In the genomic region with DNA sequence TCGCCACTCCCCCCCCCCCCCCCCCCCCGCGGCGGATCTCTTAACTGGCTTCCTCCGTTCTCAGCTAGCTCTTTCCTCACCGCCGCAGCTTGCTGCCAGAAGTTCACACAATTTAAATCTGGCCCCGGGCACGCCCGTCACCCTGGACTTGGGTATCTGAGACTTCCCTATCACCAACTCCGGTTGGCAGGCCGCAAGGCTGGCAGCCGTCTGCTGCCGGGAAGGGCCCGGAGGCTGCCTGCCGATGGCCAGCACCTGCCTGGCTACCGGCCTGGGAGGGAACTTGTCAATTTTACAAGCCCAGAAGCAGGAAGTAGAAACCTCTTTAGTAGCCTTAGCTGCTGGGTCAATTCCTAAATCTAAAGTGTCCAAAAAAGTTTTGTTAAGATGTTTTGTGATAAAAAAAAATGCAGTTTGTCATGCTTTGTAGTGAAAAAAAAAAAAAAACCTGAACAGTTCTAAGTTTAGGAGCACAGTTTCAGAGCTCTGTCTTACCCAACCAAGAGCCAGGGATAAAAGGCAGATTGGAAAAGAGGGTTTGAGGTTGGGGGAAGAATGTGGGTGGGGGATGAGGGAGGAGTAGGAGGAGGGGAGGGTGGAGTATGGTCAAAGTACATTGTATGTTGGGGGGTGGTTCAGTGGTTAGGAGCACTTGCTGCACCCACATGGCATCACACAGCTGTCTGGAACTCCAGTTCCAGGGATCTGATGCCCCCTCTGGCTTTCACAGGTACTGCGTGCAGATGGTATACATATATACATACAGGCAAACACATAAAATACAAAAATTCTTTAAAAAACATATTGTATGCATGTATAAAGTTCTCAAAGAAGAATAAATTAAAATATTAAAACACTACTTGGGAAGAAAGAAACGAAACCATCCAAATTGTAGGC, we compare ENCODE assay signal across 8 mouse cellular contexts.
DNase-seq lines count a peak whose midpoint lies in the region; ATAC-seq lines count a peak whose summit lies in the region.

No protein-coding gene starts in this region.

- ATAC-seq in hindbrain, embryonic 15.5 days (ENCODE audit: low FRiP score, low read depth), result no peak
- ATAC-seq in liver, embryonic 15.5 days (ENCODE audit: insufficient read depth), result no peak

- H3K27ac ChIP-seq in forebrain, embryonic 10.5 days, result peak overlapping the region; percentile 98
- H3K27ac ChIP-seq in hindbrain, embryonic 15.5 days (replicated peaks), result peak overlapping the region; percentile 95
- H3K27ac ChIP-seq in liver, embryonic 15.5 days (replicated peaks), result peak overlapping the region; percentile 78

- peaks cover 12% of the 10 kb centered on the region for H3K36me3 ChIP-seq in forebrain, embryonic 10.5 days (replicated peaks)
- no peaks in the 10 kb centered on the region for H3K36me3 ChIP-seq in hindbrain, embryonic 15.5 days
- no peaks in the 10 kb centered on the region for H3K36me3 ChIP-seq in liver, embryonic 15.5 days (replicated peaks)

- H3K9ac ChIP-seq in hindbrain, embryonic 15.5 days, result peak overlapping the region; percentile 86
- H3K9ac ChIP-seq in liver, embryonic 15.5 days, result peak overlapping the region; percentile 62; the same call in 1 of the 2 replicates

- peak overlapping the region; percentile 96 for H3K4me3 ChIP-seq in forebrain, embryonic 10.5 days
- H3K4me3 ChIP-seq in hindbrain, embryonic 15.5 days, result peak overlapping the region; percentile 61
- peak overlapping the region; percentile 70 for H3K4me3 ChIP-seq in liver, embryonic 15.5 days (replicated peaks)

- no peaks in the 10 kb centered on the region for H3K27me3 ChIP-seq in forebrain, embryonic 10.5 days (ENCODE audit: poor library complexity, severe bottlenecking)
- no peaks in the 10 kb centered on the region for H3K27me3 ChIP-seq in hindbrain, embryonic 15.5 days
- peaks cover 27% of the 10 kb centered on the region for H3K27me3 ChIP-seq in liver, embryonic 15.5 days

- H3K4me1 ChIP-seq in forebrain, embryonic 10.5 days, result peaks cover 28% of the 10 kb centered on the region
- peaks cover 24% of the 10 kb centered on the region for H3K4me1 ChIP-seq in hindbrain, embryonic 15.5 days (replicated peaks)
- H3K4me1 ChIP-seq in liver, embryonic 15.5 days (replicated peaks), result peaks cover 18% of the 10 kb centered on the region

- WGBS in forebrain, embryonic 10.5 days, result 11% methylated on average over 17 of the region's 19 CpGs
- WGBS in hindbrain, embryonic 15.5 days, result 13% methylated on average over 15 of the region's 19 CpGs
- WGBS in liver, embryonic 15.5 days (ENCODE audit: insufficient replicate concordance), result 10% methylated on average over 16 of the region's 19 CpGs

- peak overlapping the region; percentile 79 for H3K4me2 ChIP-seq in hindbrain, embryonic 15.5 days
- peak overlapping the region; percentile 94 for H3K4me2 ChIP-seq in liver, embryonic 15.5 days

- no peaks in the 10 kb centered on the region for H3K9me3 ChIP-seq in forebrain, embryonic 10.5 days
- H3K9me3 ChIP-seq in hindbrain, embryonic 15.5 days, result no peaks in the 10 kb centered on the region
- no peaks in the 10 kb centered on the region for H3K9me3 ChIP-seq in liver, embryonic 15.5 days (replicated peaks)

- peak; percentile 83 for DNase-seq in kidney, adult 18-20 months
- DNase-seq in kidney, adult 11 months, result no peak
- DNase-seq in c-Kit-negative CD71-positive TER-119-positive erythroid progenitor cells, embryonic 14.5 days (ENCODE audit: low read depth, low spot score), result peak; percentile 19
- DNase-seq in forebrain, embryonic 10.5 days (ENCODE audit: extremely low spot score, low spot score), result peak; percentile 54
- DNase-seq in neural tube, embryonic 10.5 days (ENCODE audit: extremely low spot score, low spot score), result peak; percentile 58
- DNase-seq in thymus, postnatal 10 days (ENCODE audit: low spot score in 2 of 2), result peak; percentile 74 to 75
